In genomic region chr10:57794018-57794417, GRCm38 (mm10) we compare ENCODE assay signal across 7 mouse cellular contexts. TPM values are rescaled to one million over a fixed set of nuclear protein-coding genes. Genes with fewer than 3 reads are reported as not detected.
DNase-seq lines count a peak whose midpoint lies in the region; ATAC-seq lines count a peak whose summit lies in the region.

Gene Smpdl3a (plus strand): TSS chr10:57794335.

- no peak for ATAC-seq in erythroid progenitor cell, adult 5-6 weeks (replicated peaks; ENCODE audit: low FRiP score, poor library complexity, severe bottlenecking)
- no peak for ATAC-seq in limb, embryonic 12.5 days (ENCODE audit: insufficient number of reproducible peaks, insufficient read depth, low FRiP score, low TSS enrichment, low read depth)
- no peak for ATAC-seq in neutrophil, adult 5-6 weeks (ENCODE audit: extremely low read depth, insufficient number of reproducible peaks, low FRiP score, poor library complexity, severe bottlenecking)

- peaks cover 16% of the 10 kb centered on the region for H3K4me1 ChIP-seq in limb, embryonic 12.5 days (replicated peaks)

- 0 out of 2 replicates have a peak within 1 kb of the TSS, but pooled peaks have one; percentile 37 for H3K27ac ChIP-seq in limb, embryonic 12.5 days

- peak within 1 kb of the TSS; percentile 61 for H3K9ac ChIP-seq in limb, embryonic 12.5 days (replicated peaks)

- no peaks in the 10 kb centered on the region for H3K36me3 ChIP-seq in limb, embryonic 12.5 days

- DNase-seq in urinary bladder, adult 2 months (ENCODE audit: low spot score) = no peak
- no peak for DNase-seq in urinary bladder, postnatal 10 days (ENCODE audit: low spot score)
- DNase-seq in heart, postnatal 25 days (ENCODE audit: low spot score) = no peak
- DNase-seq in T-cell, adult 2 months (ENCODE audit: low spot score) = no peak

- H3K4me2 ChIP-seq in limb, embryonic 12.5 days = peak within 1 kb of the TSS; percentile 98

- 0 out of 2 replicates have a peak, but pooled peaks cover 2% of the 10 kb centered on the region for H3K27me3 ChIP-seq in limb, embryonic 12.5 days

- H3K4me3 ChIP-seq in limb, embryonic 12.5 days (replicated peaks) = peak within 1 kb of the TSS; percentile 60

- intact Hi-C loops in heart, postnatal 25 days (cut with DNase I) = loop anchor here (10.0 kb wide), 1 partner anchor 309 kb away; the partner anchor contains the start of gene Hsf2

- H3K9me3 ChIP-seq in limb, embryonic 12.5 days = no peaks in the 10 kb centered on the region

- 77% methylated on average over 7 of the region's 7 CpGs for WGBS in limb, embryonic 12.5 days

RNA-seq across cellular contexts. Expression of gene Smpdl3a, which starts in this region (rescaled TPM):
- 46.4 and 50.2 TPM in 2 replicates for polyA plus RNA-seq in urinary bladder, adult 2 months (2012; rRNA removed)
- total RNA-seq in erythroid progenitor cell, adult 5-6 weeks (2015; ENCODE audit: low replicate concordance) = 58.0 and 58.7 TPM in 2 replicates
- total RNA-seq in erythroid progenitor cell, adult 5-6 weeks (2017; ENCODE audit: low replicate concordance) = 13.6 and 15.8 TPM in 2 replicates
- total RNA-seq in heart, postnatal 25 days (2021) = 10 to 100 TPM; 52.4 to 54.1 TPM
- 7.9 and 8.2 TPM in 2 replicates for polyA plus RNA-seq in limb, embryonic 12.5 days (2016; fragmentation: Nextera tagmentation; extraction: Ambion mirVana)
- total RNA-seq in neutrophil, adult 5-6 weeks (2017) = 57.8 and 62.9 TPM in 2 replicates
